Mouse (Mus musculus): ENCODE measurements around the gene Sgca.
A peak's percentile ranks its signal among the peaks of the same experiment; 100 is the strongest.

The Sgca gene

GRCm38 (mm10) chr11:95001584-95002347 lies 25.6 kb upstream of the Sgca start:
- DNase-seq = peak in 1 of 2 experiments; percentile 29

DNA sequence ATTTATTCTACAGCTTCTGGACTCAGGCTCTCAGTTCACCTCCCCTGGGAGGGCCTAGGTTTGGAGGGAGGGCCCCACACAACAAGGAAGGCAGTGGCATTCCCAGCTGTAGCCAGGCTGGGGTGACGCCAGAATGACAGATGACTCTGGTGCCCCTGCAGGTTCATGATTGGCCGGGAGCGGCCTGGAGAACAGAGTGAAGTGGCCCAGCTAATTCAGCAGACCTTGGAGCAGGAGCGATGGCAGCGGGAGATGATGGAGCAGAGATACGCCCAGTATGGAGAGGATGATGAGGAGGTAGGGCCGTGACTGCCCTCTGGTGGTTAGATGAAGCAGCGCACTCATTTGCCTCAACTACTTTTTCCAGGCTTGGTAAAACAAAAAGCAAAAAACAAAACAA lies 24.9 kb upstream of the Sgca start:
- peak; percentile 94 to 96 for DNase-seq

DNA sequence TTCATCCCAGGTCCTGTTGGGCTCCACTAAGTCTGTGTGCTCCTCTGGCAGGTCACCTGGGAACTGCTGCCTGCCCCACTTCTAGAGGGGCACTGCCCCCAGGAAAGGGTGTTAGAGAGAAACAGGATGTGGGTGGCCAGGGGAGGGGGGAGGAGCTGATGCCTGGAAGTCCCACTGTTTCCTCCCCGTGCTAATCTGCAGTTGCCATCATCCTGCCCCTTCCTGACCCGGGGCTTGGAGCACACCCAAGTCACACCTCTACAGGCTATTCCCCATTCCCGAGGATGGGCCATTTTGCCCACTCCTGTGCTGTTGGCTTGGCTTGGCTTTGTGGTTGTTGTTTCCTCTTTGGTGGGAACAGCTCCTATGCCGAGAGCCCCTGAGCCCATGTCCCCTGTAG lies 24.4 kb upstream of the Sgca start:
- peak; percentile 66 to 67 for DNase-seq

- peak in 1 of 2 experiments; percentile 24 for DNase-seq
Observed at GRCm38 (mm10) chr11:95000128-95000527, 24.0 kb upstream of the Sgca start.

DNA sequence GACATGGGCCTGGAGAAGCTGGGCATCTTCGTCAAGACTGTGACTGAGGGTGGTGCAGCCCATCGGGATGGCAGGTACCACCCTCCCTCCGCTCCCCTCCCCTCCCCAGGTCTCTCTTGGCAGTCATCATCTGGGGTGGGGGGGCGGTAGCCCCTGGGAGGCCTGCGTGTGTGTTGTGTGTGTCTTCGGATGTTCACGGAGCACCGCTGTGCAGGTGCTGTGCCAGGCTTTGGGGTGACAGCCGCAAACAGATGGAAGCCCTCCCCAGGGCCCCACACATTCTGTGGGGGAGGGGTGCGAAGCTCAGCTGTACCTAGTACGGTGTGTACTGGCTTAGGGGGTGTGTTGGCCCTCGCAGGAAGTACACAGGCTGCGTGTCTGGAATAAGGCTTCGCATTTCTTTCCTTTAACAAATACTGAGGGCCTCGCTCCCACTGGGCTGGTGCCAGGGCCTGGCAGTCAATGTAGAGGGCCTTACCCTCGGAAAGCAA lies 22.0 kb upstream of the Sgca start:
- DNase-seq = peak; percentile 63 to 76

GRCm38 (mm10) chr11:94997596-94997995 lies 21.5 kb upstream of the Sgca start:
- no peak for DNase-seq

GRCm38 (mm10) chr11:94996984-94997383 lies 20.9 kb upstream of the Sgca start:
- DNase-seq = no peak

DNA sequence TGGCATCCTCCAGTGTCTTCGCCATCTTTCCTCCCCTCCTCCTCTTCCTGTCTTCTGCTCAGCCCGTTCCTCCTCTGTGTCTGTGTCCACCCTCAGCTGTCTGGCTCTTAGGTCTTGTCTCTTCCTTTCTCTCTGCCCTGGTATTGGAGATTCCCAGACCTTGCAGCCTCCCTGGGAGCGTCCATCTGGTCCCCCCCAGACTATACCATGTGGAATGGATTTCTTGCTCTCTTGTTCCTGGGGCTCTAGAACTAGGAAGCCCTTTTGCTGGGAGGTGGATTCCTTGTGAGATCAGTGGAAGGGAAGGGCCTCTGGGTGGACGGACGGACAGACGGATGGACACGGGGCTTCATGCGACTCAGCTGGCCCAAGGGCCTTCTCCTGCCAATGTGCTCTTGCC lies 20.0 kb upstream of the Sgca start:
- peak in 1 of 2 experiments; percentile 50 for DNase-seq

DNA sequence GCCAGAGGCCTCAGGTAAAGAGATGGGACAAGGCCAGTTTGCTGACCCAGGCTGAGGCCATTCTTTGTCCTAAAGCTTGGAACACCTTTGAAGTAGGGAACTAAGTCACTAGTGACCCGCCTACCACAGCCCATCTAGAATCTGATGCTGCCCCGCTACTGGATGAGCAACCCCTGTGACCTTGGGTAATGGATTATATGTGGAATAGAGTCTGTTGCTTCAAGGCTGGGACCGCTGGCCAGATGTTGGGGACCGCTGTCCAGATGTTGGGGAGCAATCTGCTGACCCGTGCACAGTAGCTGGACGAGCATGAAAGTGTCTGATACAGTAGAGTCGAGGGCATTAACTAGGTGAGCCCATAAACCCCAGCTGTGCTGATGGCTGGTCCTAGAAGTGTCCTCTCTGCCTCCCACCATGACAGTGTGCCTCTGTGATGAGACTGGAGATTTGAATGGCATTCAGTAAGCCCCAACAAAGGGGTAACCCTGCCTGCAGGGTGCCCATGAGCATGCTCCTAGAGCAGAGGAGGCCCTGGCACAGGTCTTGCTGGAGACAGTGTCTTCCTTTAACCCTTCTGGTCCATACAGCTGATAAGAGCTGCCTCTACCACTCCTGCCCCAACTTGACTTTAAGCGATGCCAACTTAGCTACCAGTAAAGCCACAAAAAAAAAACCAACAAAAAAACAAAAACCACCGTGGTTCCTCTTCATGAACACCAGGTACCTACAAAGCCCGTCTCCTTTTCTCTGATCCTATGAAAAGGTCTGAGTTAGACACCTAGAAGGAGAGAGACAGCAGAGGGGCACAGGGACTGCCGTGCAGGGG lies 19.0 kb upstream of the Sgca start:
- DNase-seq = peak in 1 of 2 experiments; percentile 14

DNA sequence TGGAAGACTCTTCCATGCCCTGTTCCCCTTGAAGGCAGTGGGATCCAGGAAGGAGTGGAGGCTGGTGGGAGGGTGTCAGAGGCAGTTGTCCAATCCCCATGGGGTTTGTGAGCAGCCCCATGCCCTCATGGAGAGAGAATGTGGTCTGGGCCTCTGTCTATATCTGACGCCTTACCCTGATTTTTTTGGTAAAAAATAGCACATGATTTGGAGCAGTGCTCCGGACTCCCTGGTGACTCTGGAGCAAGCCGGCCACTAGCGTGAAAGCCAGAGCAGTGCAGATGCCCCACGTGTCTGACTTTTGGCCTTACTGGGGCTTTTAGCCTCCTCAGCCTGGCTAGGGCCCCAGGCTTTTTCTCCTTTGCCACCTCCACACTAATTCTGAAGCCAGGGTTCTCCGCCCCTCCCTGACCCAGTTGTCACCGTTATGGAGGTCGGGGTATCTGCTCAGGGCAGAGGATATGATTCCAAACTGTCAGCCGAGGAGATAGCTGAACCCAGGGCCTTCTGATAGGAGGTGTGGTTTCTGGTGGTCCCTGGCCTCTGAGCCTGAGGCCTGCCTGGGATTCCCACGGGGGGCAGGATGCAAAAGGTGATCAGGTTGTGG lies 18.2 kb upstream of the Sgca start:
- peak; percentile 44 to 59 for DNase-seq

GRCm38 (mm10) chr11:94992754-94993606 lies 16.9 kb upstream of the Sgca start:
- DNase-seq = peak in 1 of 2 experiments; percentile 58

DNA sequence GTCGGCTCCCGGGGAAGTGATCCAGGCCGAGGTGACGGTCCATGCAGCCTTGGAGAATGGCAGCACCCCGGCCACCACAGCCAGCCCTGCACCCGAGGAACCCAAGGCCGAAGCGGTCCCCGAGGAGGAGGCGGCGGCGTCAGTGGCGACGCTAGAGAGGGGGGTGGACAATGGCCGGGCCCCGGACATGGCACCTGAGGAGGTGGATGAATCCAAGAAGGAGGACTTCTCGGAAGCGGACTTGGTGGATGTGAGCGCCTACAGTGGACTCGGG lies 16.3 kb upstream of the Sgca start:
- no peak for DNase-seq

- DNase-seq = peak; percentile 59 to 72
Observed at GRCm38 (mm10) chr11:94991641-94992479, 15.7 kb upstream of the Sgca start.

GRCm38 (mm10) chr11:94990749-94991577 lies 14.8 kb upstream of the Sgca start, which contains the start of gene Ppp1r9b:
Gene Ppp1r9b (plus strand): TSS chr11:94991035.
- peak; percentile 97 for DNase-seq

DNA sequence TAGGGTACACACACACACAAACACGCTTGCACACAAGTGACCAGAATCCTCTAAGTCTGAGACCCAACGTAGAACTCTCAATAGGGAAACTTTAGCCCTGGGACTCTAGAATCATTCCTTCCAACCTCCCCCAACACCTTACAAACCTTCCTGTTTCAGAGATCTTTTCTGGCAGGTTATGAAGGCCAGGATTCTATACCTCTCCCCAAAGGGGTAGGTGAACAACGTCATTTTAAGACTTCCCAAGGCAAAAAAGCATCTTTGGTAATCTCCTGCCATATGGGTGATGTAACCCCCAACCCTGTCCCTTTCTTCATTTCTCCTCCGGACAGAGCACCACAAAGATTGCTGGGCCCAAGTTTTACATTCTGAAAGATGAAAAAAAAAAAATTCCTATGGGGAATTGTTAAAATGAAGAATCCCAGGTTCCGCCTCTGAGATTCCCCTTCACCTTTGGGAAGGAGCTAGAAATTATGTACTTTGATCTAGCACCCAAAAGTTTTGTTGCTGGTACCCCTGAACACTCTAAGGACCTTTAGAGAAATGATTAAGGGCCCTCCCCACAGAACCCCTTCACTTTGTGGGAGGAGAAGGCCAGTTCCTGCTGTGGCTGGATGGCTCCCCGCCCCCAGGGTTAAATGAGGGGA lies 14.1 kb upstream of the Sgca start:
- no peak for DNase-seq

DNA sequence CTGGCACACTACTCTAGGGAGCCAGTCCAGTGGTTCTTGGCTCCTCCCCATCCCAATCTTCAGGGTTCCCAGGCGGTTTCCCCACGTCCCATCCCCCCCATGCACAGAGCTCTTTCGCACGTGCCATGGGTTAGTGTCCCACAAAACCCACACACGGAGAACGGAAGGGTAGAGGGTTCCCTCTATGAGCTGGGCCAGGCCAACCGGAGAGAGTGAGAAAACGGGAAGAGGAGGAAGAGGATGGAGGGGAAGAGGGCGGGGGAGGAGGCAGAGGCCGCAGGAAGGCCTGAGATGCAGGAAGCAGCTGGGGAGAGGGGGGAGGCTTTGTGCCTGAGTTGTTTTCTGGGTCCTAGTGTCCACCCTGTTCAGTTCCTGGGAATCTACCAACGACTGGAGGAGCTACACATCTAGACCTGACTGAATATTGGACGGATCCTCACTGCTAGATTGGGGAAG lies 13.5 kb upstream of the Sgca start:
- DNase-seq = peak; percentile 91 to 92

DNA sequence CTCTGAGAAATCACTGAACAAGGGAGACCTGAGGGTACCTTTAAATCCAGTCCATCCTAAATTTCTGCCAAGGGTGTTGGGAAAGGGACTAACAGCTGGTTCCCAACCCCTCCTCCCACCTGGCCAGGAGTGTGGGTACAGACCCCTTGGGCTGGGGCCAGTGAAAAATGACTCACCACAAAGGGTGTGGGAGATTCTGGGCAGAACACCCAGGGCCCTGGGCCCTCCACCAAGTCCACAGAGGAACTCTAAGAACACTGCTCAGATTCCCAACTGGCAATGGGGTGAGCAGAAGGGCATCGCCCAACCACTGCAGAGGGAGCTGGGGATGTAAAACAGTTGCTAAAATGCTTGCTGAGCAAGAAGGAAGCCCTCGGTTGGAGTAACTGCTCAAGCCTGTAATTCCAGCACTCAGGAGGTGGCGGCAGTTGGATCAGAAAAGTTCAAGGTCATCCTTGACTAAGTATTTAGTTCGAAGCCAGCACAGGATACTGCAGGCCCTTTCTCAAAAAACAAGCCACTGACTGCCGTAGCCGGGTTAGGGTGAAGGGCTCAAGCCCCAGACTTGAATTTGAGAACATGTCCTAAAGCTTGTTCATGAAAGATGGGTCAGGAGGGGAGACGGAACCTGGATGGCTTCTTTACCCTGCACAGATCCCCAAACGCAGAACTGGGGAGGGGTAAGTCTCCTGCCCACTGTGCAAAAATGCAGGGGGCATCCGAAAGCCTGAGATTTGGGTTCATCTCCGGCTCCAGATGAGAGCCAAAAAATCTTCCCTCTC lies 12.8 kb upstream of the Sgca start:
- peak; percentile 58 to 64 for DNase-seq

DNA sequence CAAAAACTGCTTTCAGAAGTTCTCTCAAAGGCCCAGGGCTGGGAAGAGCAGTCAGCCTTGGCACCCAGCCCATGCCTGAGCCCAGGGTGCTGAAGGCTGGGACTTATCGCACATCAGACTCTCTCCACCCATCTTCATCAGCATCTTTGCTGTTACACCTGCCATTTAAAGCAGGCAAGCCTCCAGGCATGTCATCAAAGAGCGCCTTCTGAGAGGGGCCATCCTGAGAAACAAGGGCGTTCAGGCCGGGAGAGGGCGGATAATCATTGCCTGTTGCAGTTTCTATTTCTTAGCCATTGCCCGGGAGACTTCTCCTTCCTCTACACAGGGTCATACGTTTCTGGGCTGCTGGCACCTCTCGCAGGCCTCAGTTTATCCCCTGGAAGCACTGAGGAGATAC lies 11.7 kb upstream of the Sgca start:
- peak; percentile 42 to 50 for DNase-seq

DNA sequence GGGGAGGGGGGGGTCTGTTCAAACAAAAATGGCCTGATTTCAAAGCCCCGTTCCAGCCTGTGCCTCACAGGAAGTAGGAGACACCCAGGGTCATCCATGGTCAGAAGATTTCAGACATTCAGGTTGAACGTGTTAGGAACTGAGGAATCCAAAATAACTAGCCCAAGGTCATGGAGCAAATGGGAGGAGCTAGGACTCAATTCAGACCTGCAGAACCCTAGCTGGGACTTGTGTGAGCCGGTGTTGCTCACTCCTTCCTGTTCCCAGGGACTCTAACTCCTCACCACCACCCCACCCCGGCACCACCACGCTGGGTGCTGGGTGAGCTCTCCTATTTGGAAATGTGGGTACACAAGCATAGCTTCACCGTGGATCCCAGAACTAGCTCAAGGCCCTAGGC lies 11.2 kb upstream of the Sgca start:
- peak in 1 of 2 experiments; percentile 6 for DNase-seq

Measured in cerebellum, postnatal 10 days (tissue).